Mouse (Mus musculus) thymus, adult 18-20 months (tissue): ENCODE results near the gene Dlg2.

ENCODE experiments used
- DNase-seq, 2 experiments: peaks; one replicate each; pipeline ENCODE4 v3.0.0; 2022; ENCODE audit warnings: mixed read lengths in 2 of 2

The Dlg2 gene

GRCm38 (mm10) chr7:90540811-90541323, 64.4 kb downstream of the Dlg2 start:
- no peak for DNase-seq

- DNase-seq: no peak
Measured at GRCm38 (mm10) chr7:90553399-90553798, 76.9 kb downstream of the Dlg2 start.

DNA sequence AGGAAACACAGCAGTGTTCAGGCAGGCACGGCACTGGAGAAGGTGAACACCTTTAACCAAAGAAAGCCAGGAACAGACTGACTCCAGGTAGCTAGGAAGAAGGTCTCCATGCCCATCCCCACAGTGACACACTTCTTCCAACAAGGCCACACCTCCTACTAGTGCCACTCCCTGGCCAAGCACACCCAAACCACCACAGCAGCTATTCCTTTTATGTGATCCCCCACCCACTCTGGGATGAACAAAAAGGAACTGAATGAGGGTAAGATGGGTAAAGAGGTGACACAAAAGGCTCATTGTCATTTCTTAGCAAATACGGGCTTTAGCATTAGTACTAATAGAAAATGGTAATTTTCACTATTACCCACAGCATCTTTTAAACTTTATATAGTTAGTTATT, 77.9 kb downstream of the Dlg2 start:
- no peak for DNase-seq

GRCm38 (mm10) chr7:90569130-90569529, 92.7 kb downstream of the Dlg2 start:
- DNase-seq: no peak

DNA sequence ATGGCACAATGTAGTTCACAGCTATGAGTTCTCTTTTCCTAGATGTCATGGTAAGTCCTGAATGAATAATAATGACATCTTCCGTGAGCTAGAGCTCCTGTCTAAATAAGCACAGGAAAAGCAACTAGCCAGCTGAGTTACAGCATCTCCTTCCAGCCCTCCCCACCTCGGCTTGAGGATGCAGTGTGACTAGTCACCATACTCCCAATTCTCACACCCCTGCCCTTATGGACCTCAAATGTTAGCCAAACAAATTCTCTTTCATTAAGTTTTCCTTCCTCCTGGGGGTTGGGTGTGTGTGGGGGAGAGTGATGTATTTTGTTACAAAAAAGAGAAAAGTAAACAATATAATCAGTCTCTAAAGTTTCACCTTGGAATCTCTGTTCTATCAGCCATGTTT, 111.3 kb downstream of the Dlg2 start:
- no peak for DNase-seq

- DNase-seq: no peak
Measured at GRCm38 (mm10) chr7:90588318-90588717, 111.8 kb downstream of the Dlg2 start.

GRCm38 (mm10) chr7:90609764-90610163, 133.3 kb downstream of the Dlg2 start:
- DNase-seq: no peak

GRCm38 (mm10) chr7:90630546-90630945, 154.1 kb downstream of the Dlg2 start:
- no peak for DNase-seq

GRCm38 (mm10) chr7:90649512-90649911, 173.0 kb downstream of the Dlg2 start:
- DNase-seq: no peak

DNA sequence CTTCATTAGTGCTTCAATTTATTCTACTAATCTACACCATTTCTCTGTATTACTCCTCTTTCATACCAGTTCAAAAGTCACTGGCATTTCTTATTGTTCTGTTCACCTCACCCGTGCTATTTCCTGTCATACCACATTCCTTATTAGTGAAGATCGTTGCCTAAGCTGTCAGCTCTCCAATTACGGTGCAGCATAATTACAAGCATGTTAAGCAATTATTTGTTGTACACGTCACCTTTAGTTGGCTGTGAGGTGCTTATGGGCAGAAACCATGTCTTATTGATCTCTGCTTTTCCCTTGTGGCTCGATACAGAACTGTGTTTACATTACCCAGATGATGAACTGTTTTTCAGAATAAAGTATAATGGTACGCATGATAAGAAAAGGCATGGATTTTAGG, 174.7 kb downstream of the Dlg2 start:
- DNase-seq: no peak

GRCm38 (mm10) chr7:90651611-90652010, 175.1 kb downstream of the Dlg2 start:
- DNase-seq: no peak

GRCm38 (mm10) chr7:90658593-90658992, 182.1 kb downstream of the Dlg2 start:
- no peak for DNase-seq

GRCm38 (mm10) chr7:90694050-90694449, 217.6 kb downstream of the Dlg2 start:
- DNase-seq: no peak

- no peak for DNase-seq
Measured at GRCm38 (mm10) chr7:90696181-90696950, 219.9 kb downstream of the Dlg2 start.

DNA sequence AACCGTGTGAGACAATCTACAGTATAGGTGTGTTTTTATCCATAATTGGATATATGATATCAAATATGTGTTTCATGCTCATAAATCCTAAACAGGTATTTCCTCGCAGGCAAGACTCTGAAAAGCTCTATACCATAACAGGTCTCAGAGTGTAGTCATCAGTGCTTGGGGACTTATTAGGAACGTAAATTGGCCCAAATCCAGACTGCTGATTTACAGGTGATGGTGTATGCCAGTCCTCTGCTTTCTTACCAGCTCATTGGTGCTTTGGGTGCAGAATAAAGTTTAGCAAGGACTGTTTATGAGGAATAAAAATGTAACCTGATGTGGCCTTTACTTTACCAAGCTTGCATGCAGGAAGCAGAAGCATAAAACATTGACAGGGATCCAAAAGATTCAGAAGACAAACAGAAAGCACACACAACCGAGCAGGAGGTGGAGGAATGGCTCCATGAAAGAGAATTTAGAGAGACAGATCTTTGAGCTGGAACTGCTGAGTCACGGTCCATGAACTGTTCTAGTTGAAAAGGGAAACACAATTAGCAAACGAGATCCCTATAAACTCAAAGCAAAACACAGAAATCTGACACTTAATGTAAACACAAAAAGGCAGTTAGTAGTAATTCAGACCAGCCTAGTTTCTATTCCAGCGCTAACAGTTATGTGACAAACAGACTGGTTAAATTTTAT, 226.8 kb downstream of the Dlg2 start:
- no peak for DNase-seq

GRCm38 (mm10) chr7:90703951-90704350, 227.5 kb downstream of the Dlg2 start:
- DNase-seq: no peak

GRCm38 (mm10) chr7:90734086-90734485, 257.6 kb downstream of the Dlg2 start:
- DNase-seq: no peak

GRCm38 (mm10) chr7:90736369-90736768, 259.9 kb downstream of the Dlg2 start:
- DNase-seq: no peak

DNA sequence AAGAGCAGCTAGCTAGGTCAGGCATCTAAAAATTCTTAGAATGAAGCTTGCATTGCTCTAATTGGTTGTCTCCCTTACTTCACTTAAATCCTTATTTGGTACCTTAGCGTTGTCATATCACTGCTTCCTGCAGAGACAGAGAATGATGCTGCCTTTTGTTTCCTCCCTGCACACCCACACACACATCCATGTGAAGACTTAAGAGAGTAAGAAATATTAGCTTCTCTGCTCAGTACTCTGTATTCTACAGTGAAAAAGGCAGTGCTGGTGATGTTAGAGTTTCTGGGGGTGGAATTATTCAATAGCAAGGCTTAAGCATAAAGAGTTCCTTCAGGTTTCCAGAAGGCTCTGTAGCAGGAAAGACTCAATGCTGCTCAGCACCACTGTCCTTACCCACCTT, 272.2 kb downstream of the Dlg2 start:
- no peak for DNase-seq

- no peak for DNase-seq
Measured at GRCm38 (mm10) chr7:90787945-90788344, 311.5 kb downstream of the Dlg2 start.

- DNase-seq: no peak
Measured at GRCm38 (mm10) chr7:90791522-90791921, 315.1 kb downstream of the Dlg2 start.

DNA sequence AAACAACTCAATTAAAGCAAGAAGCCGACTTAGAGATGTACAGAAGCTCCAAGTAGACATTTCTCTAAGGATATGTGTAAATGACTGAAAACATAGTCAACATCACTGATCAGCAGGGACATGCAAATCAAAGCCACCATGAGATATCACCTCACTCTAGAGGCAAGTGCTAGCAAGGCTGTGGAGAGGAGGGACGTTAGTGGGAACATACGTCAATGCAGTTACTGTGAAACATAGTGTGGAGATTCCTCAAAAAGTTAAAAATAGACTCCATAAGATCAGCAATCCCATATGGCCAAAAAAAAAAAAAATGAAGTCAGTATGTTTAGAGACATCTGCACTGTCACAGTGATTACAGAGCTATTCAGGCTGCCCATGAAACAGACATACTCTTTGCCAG, 349.2 kb downstream of the Dlg2 start:
- no peak for DNase-seq

- DNase-seq: no peak
Measured at GRCm38 (mm10) chr7:90841276-90841675, 364.8 kb downstream of the Dlg2 start.
